Mouse (Mus musculus) retina, postnatal 1 day (tissue): ENCODE results near the gene Nmt2.
A peak's percentile ranks its signal among the peaks of the same experiment; 100 is the strongest.

Experiments
- DNase-seq: peaks from one replicate; pipeline ENCODE4 v3.0.0-alpha.2; 2012

The Nmt2 gene

GRCm38 (mm10) chr2:3283602-3284472 is at the start of gene Nmt2:
Gene Nmt2 (plus strand): TSS chr2:3284212.
- peak; percentile 100 for DNase-seq

GRCm38 (mm10) chr2:3239255-3239654 is 44.8 kb upstream of the Nmt2 start:
- DNase-seq = no peak

GRCm38 (mm10) chr2:3244251-3244650 is 39.8 kb upstream of the Nmt2 start:
- no peak for DNase-seq

DNA sequence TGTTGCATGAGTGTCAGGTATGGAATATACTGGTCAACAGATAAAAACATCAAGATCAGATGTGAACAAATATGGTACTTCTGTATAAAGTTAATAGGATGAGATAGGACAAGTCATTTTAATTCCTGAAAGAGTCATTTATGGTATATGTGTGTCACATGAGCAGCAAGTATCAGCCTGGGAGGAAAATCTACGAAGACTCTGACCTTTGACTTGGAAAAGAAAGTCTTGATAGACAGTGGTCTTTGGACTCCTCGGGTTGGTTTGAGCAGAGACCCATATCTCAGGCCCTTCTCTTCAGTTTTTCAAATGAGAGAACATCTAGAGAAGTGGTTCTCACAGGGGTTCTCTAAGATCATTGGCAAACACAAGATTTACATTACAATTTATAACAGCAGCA is 32.7 kb upstream of the Nmt2 start:
- no peak for DNase-seq

- DNase-seq = no peak
Measured at GRCm38 (mm10) chr2:3266466-3266865, 17.5 kb upstream of the Nmt2 start.

GRCm38 (mm10) chr2:3267879-3268278 is 16.1 kb upstream of the Nmt2 start:
- DNase-seq = no peak

GRCm38 (mm10) chr2:3273349-3273748 is 10.7 kb upstream of the Nmt2 start:
- DNase-seq = no peak

DNA sequence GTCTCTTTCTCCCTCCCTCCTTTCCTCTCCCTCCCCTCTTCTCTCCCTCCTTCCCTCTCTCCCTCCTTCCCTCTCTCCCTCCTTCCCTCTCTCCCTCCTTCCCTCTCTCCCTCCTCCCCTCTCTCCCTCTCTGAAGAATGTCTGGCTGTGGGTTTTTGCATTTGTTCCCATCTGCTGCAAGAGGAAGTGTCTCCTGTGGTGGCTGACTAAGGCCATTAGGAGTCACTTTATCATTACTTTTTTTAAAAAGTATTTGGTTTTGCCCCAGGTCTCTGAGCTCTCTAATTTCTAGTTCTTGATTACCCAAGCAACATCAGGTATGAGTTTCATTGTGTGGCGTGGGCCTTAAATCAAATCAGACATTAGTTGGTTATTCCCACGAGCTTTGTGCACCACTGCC is 7.9 kb upstream of the Nmt2 start:
- no peak for DNase-seq

GRCm38 (mm10) chr2:3277502-3277901 is 6.5 kb upstream of the Nmt2 start:
- no peak for DNase-seq

GRCm38 (mm10) chr2:3281311-3281710 is 2.7 kb upstream of the Nmt2 start:
- DNase-seq = no peak

GRCm38 (mm10) chr2:3282866-3283601 is 978 bp upstream of the Nmt2 start:
- DNase-seq = no peak

DNA sequence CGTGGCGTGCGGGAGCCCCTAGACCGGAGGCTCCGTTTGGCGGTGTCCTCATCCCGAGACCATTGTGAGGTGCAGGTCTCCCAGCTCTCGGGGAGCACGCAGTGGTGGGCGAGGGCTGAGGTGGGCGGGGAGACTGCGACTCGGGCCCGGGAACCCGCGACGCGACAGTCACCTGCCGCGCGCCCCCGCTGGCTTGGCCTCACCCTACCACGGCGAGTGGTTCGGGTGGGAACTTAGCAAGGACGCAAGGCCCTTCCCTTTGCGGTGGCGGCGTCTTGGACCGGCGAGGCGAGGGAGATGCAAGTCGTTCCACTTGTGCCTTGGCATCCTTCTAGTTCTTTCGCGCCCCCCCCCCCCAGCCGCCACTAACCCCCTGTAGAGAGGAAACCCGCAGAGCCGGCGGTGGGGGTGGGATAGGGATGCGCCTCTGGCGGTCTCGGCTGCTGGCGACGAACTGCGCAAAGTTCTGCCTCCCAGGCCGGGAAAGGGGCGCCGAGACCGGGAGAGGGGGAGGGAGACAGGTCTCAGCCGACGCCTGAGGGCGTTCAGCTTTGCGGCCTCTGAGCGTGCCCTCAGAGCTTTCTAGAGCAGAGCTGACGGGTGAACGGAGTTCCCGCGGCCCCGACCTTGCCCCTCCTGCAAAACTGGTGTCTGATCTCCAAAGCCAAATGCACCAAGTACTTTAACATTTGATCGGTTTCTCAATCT is 615 bp downstream of the Nmt2 start:
- DNase-seq = peak; percentile 76

GRCm38 (mm10) chr2:3285181-3285530 is 1.1 kb downstream of the Nmt2 start:
- no peak for DNase-seq

GRCm38 (mm10) chr2:3285709-3286108 is 1.7 kb downstream of the Nmt2 start:
- DNase-seq = no peak

DNA sequence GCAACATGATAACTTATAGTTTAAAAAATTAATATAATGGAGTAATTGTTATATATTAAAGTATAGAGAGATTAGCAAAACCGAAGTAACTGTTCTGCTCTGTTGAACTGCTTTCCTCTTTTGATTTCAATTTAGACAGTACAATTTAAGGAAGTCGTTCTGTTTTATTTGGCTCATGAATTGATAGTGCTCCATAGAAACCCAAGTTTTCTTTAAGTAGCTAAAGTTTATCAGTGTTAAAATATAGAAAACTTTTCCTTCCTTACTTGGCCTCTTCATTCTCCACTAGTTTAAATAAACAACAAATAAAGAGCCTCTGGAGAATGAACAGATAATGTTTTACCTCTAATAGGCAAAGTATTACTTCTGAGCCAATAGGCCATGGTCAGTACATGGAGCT is 2.2 kb downstream of the Nmt2 start:
- DNase-seq = no peak

DNA sequence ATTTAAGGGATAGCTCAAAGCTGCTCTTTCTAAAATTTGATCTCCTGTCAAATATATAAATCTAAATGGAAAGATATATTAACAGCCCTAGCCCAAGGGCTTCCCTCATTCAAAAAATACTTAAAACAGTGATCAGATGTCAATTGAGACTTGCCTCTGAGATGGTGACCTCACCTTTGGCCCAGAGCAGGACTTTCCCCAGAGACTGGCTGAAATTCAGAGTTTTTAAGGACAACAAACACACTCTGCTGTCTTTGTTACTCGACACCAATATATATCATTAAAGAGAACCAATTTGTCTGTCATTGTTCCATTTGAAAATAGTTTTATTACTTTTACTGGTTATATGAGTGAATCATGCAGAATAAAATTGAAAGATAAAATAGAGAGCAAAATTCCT is 5.6 kb downstream of the Nmt2 start:
- no peak for DNase-seq

DNA sequence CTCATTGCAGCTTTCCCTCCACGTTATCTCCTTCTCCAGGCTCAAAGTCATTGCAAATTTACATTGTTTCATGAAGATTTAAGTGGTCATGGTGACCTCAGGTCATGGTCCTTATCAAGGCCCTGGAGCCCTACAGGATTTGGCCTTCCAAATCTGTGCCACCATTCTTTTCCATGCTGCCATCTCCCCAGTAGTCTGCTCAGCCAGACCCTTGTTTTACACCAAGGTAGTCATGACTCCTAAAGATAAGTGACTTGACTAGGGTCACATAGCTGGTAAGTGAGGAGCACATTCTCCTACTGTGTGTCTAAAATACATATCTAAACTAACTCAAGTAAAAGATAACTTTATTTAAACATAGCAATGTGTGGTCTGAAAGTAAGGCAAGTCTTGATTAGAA is 8.2 kb downstream of the Nmt2 start:
- no peak for DNase-seq

DNA sequence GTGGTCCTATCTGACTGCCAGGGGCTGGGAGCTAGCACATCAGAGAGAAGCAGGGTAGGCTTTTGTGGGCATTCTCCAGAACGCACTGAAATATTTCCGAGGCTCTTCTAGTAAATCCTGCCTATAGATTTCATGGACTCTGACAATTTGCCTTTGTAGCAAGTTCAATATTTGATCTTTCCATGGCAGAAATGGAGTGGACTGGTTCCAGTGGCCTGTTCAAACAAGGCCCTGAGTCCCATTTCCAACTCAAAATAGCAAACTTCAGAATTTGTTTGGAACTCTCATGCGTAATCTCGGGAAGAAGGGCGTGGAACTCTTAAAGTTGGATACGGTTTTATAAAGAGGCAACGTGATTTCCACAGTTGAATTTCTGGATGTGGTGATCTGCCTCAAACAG is 11.8 kb downstream of the Nmt2 start:
- DNase-seq = no peak

DNA sequence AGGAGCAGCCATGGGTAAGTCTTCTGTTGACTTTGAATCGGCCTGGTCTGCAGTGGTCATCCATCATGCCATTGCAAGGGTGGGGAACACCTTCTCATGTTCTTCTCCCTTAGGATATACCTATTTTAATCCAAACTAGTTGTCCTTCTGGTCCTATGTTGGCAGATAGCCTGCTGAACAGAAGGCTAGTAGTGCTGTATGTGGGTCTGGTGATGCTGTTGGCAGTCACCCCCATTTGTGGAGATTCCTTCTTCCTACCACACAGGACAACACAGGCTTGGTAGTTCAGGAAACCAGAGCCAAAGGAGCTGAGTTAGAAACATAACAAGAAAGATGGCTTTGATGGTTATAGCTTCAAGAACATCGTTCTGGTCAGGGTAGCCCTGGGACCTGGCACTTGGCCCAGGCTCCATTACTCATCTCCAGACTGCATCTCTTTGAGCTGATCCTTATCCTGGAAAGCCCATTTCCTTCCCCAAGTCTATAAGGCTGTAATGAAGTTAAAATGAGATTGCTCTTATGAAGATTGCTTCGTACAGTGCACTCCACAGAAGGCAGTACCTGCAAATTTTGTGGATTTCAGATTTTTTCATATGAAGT is 21.5 kb downstream of the Nmt2 start:
- DNase-seq = no peak

DNA sequence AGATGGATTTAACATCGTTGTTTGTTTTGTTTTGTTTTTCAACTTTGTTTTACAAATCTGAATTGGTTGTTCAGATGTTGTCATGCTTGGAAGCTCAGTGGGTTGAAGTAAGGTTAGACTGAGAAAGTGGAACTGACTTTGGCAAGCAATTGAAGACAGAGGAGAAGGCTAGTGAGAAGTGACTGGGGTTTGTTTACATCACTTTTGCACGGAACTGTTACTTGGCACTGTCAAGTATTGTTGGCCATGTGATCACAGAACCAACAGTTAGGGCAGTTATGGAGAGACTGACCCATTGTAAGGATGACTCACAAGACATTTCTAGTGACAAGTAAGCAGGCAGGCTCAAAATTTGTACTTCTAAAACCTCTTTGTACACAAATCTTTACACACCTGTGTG is 39.1 kb downstream of the Nmt2 start:
- DNase-seq = no peak

DNA sequence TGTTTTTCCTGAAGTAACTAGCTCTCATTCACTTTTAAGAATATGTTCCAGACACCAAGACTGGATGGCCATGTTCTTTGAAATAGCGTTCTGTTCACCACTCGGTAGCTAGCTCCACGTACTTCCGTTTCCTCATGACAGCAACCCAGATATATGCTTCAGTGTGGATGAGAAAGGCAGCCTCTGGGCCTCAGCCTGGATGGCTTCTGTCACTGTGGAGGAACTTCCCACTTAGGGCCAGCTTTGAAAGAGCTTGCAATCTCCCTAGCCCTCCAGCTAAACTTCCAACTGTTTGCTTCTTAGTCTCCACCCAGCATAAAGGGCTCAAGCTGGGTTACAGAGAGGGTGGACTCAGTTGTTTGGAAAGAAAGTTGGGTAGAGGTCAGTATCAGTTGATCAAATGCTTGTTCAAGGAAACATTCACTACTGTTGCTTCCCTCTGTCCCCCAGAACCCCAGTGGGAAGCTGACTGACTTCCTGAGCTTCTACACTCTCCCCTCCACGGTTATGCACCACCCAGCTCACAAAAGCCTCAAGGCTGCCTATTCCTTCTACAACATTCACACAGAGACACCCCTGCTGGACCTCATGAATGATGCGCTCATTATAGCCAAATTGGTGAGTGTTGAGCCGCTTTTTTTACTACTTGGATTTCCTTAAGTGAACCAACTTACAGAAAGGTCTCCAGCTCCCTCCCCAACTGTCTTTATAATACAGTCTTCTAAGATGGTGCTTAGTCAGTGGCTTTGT is 40.5 kb downstream of the Nmt2 start:
- DNase-seq = no peak

DNA sequence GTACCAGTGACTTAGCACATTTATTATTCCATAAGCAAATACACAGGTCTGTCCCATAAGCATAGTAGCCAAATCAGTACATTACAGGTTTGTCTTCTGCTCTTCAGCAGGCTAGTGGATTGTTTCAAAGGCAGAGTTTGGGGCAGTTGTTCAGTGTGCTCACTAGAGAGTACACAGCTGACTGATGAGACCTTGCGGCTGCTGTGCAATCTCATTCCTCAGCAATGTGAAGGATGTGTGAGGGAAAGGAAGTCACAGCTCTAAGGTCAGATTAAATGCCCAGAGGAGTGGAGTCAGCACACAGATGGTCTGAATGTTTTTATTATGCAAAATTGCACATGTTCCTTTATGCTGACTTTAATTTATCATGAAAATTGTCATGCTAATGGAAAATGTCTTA is 42.5 kb downstream of the Nmt2 start:
- DNase-seq = no peak

- peak; percentile 78 for DNase-seq
Measured at GRCm38 (mm10) chr2:3327351-3327750, 43.3 kb downstream of the Nmt2 start.
